Mouse (Mus musculus) left cerebral cortex, adult 9 months (tissue): ENCODE measurements at regions not wholly inside any gene's neighbourhood (a gene's known extent, or its start where the extent isn't known, plus 50 kb on each side); places are given as distances from the start of the nearest gene placed in this dataset.

ENCODE experiments used
- DNase-seq, 2 experiments: peaks; one replicate each; pipeline ENCODE4 v3.0.0; 2022; ENCODE audit warnings: low spot score in 2 of 2

DNA sequence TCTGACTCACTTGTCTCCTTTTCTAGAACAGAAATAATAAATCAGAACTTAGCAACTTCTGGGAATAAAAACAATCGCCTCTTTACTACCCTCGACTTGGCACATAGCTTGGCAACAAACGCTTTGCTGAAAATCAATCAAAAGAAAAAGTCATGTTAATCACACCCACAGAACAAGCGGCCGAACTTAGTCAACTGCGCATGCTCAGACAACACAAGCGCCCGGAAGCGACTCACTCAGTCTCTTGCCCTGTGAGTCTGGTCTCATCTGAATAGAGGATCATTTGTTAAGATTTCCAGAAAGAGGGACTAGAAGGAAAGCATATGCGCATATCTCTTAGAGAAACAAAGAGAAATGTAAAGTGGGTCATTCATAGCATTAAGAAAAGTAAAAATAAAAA is 375.8 kb downstream of the Gpd2 start:
- peak in 1 of 2 experiments; percentile 22 for DNase-seq

DNA sequence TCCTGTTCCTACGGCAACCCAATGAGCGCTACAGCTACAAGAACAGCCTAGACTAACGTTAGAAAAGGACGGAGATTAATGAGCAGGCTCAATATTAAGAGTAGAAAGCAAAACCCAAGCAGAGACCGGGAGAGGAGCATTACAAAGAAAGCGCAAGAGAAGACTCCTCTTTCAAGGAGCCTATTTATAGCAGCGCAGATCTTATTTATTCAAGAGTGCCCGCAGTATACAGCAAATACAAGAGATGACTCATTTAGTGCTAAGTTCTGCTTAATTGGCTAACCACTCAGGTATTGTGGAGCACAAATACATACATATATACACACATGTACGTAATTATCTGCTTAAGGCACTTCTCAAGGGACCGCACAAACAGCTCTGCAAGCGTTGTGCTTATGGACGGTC is 377.2 kb downstream of the Gpd2 start:
- DNase-seq: peak in 1 of 2 experiments; percentile 14

- no peak for DNase-seq
These were observed 379.2 kb downstream of the Gpd2 start for GRCm38 (mm10) chr2:57616525-57617225.

- no peak for DNase-seq
These were observed 379.8 kb downstream of the Gpd2 start for GRCm38 (mm10) chr2:57617258-57617657.

- DNase-seq: no peak
These were observed 353.6 kb upstream of the Galnt5 start for GRCm38 (mm10) chr2:57644117-57644516.

- DNase-seq: peak in 1 of 2 experiments; percentile 5
These were observed 353.1 kb upstream of the Galnt5 start for GRCm38 (mm10) chr2:57644541-57644940.

GRCm38 (mm10) chr2:57649002-57649401 is 348.7 kb upstream of the Galnt5 start:
- DNase-seq: no peak

DNA sequence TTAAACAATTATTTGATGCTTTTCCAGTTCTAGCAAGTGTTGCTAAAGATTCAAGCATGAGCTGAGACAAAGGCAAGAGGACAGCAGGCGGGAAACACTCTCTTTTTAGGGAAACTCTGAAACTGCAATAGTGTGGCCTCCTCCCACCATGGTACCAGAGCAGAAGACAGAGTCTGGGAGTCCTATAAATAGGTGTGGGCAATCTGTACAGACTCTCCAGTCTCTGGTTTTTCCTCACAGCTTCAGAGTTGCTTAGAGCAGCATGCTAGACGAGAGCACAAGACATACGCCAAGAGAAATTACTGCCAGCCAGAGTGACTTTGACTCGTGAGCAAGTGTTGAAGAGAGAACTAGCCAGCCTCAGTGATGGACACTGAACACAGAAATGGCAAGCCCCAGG is 340.3 kb upstream of the Galnt5 start:
- peak in 1 of 2 experiments; percentile 13 for DNase-seq

DNA sequence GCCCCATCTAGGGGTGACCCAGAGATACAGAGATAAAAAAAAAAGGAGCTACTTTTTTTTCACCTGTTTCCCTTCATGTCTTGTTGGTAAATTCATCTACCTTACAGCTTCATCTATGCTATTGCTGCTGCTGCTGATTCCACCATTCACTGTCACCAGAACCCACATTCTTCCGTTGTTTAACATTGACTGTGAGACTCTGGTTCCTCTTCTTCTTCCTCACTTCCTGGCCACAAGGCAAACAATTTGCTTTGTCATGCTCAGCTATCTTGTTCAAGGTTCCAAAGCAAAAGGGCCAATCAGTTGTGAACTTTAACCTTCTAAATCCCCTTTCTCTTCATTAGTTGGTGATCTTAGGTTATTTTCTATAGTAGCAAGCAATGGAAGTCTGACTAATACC is 335.8 kb upstream of the Galnt5 start:
- no peak for DNase-seq

GRCm38 (mm10) chr2:57672007-57672643 is 325.6 kb upstream of the Galnt5 start:
- no peak for DNase-seq

DNA sequence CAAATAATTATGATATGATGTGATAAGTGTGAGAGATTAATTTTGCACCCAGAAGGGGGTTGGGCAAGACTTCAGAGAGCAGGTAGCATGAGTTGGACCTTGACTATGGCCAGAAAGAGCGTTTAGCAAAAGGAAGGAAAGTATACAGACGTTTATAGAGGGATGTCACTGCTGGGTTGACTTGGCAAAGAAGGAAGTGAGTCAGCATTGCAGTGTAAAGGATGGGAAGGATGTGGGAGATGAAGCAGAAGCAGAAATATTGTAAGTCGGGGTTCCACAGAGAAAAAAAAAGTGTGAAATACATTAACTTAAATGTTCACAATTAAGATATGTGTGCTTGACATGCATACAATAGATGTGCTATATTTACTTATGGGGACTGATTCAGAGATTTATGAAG is 307.8 kb upstream of the Galnt5 start:
- DNase-seq: no peak

- no peak for DNase-seq
These were observed 300.5 kb upstream of the Galnt5 start for GRCm38 (mm10) chr2:57696992-57697772.

GRCm38 (mm10) chr2:57698659-57699061 is 299.0 kb upstream of the Galnt5 start:
- peak in 1 of 2 experiments; percentile 65 for DNase-seq

- DNase-seq: no peak
These were observed 298.5 kb upstream of the Galnt5 start for GRCm38 (mm10) chr2:57699226-57699625.

- no peak for DNase-seq
These were observed 280.8 kb upstream of the Galnt5 start for GRCm38 (mm10) chr2:57716754-57717510.
